Mouse (Mus musculus): ENCODE measurements around the gene Sh3pxd2b.

Sh3pxd2b gene

GRCm38 (mm10) chr11:32347607-32348432 lies at the start of gene Sh3pxd2b:
Gene Sh3pxd2b (plus strand): TSS chr11:32347820.
- DNase-seq, result peak; percentile 58

GRCm38 (mm10) chr11:32297866-32298531 lies 49.6 kb upstream of the Sh3pxd2b start:
- no peak for DNase-seq

GRCm38 (mm10) chr11:32298532-32298918 lies 49.1 kb upstream of the Sh3pxd2b start:
- DNase-seq, result no peak

GRCm38 (mm10) chr11:32299865-32300264 lies 47.8 kb upstream of the Sh3pxd2b start, which contains the start of gene Hbq1a:
Gene Hbq1a (plus strand): TSS chr11:32300069.
- peak; percentile 78 for DNase-seq

- no peak for DNase-seq
Observed at GRCm38 (mm10) chr11:32300279-32301267, 47.0 kb upstream of the Sh3pxd2b start.

GRCm38 (mm10) chr11:32301506-32301905 lies 46.1 kb upstream of the Sh3pxd2b start:
- DNase-seq, result no peak

GRCm38 (mm10) chr11:32302824-32303419 lies 44.7 kb upstream of the Sh3pxd2b start:
- DNase-seq, result no peak

GRCm38 (mm10) chr11:32303455-32303854 lies 44.2 kb upstream of the Sh3pxd2b start:
- no peak for DNase-seq

- no peak for DNase-seq
Observed at GRCm38 (mm10) chr11:32307006-32307405, 40.6 kb upstream of the Sh3pxd2b start.

- DNase-seq, result no peak
Observed at GRCm38 (mm10) chr11:32309446-32309845, 38.2 kb upstream of the Sh3pxd2b start.

GRCm38 (mm10) chr11:32309928-32310327 lies 37.7 kb upstream of the Sh3pxd2b start:
- no peak for DNase-seq

- no peak for DNase-seq
Observed at GRCm38 (mm10) chr11:32316009-32316408, 31.6 kb upstream of the Sh3pxd2b start.

- no peak for DNase-seq
Observed at GRCm38 (mm10) chr11:32320507-32321195, 27.0 kb upstream of the Sh3pxd2b start.

- DNase-seq, result peak; percentile 88
Observed at GRCm38 (mm10) chr11:32321196-32321565, 26.4 kb upstream of the Sh3pxd2b start.

GRCm38 (mm10) chr11:32324609-32325008 lies 23.0 kb upstream of the Sh3pxd2b start:
- DNase-seq, result peak; percentile 92

- no peak for DNase-seq
Observed at GRCm38 (mm10) chr11:32331075-32331474, 16.5 kb upstream of the Sh3pxd2b start.

- DNase-seq, result no peak
Observed at GRCm38 (mm10) chr11:32331861-32332260, 15.8 kb upstream of the Sh3pxd2b start.

GRCm38 (mm10) chr11:32333235-32333634 lies 14.4 kb upstream of the Sh3pxd2b start:
- DNase-seq, result no peak

GRCm38 (mm10) chr11:32336435-32336907 lies 11.1 kb upstream of the Sh3pxd2b start:
- DNase-seq, result no peak

- no peak for DNase-seq
Observed at GRCm38 (mm10) chr11:32339131-32339531, 8.5 kb upstream of the Sh3pxd2b start.
